Mouse (Mus musculus): Measurements from ENCODE around the gene Gnat1.

The Gnat1 gene

GRCm38 (mm10) chr9:107645577-107645976 lies 33.9 kb downstream of the Gnat1 start:
- CTCF ChIA-PET, result interaction anchor here (0.7 to 4.3 kb wide), 8 partner anchors 15 to 66 kb away, joined by 3 to 19 read pairs (median 8); partner anchors contain the start of gene Gnat1

GRCm38 (mm10) chr9:107645153-107645510 lies 34.4 kb downstream of the Gnat1 start:
- CTCF ChIA-PET, result interaction anchor here (0.7 to 4.3 kb wide), 8 partner anchors 15 to 67 kb away, joined by 3 to 19 read pairs (median 8); partner anchors contain the start of gene Gnat1

GRCm38 (mm10) chr9:107644495-107645152 lies 34.9 kb downstream of the Gnat1 start:
- CTCF ChIA-PET, result interaction anchor here (1.0 to 4.3 kb wide), 8 partner anchors 14 to 43 kb away, joined by 3 to 19 read pairs (median 8); partner anchors contain the start of gene Gnat1

GRCm38 (mm10) chr9:107643544-107644214 lies 35.8 kb downstream of the Gnat1 start:
- CTCF ChIA-PET, result interaction anchor here (1.0 to 4.3 kb wide), 5 partner anchors 13 to 42 kb away, joined by 4 to 19 read pairs (median 8); no protein-coding TSS in a partner anchor

GRCm38 (mm10) chr9:107641666-107642065 lies 37.8 kb downstream of the Gnat1 start:
- CTCF ChIA-PET, result no interaction called here

- CTCF ChIA-PET, result interaction anchor here (1.5 kb wide), 1 partner anchor 14 kb away, joined by 5 read pairs; no protein-coding TSS in a partner anchor
Measured at GRCm38 (mm10) chr9:107640257-107640772, 39.2 kb downstream of the Gnat1 start.

GRCm38 (mm10) chr9:107637070-107637469 lies 42.4 kb downstream of the Gnat1 start:
- CTCF ChIA-PET, result no interaction called here

- CTCF ChIA-PET, result interaction anchor here (1.1 kb wide), 1 partner anchor 48 kb away, joined by 3 read pairs; the partner anchor contains the start of gene Ifrd2
Measured at GRCm38 (mm10) chr9:107635279-107636028, 44.1 kb downstream of the Gnat1 start, which contains the start of gene Gnai2. Gnai2 (minus strand) TSS chr9:107635367.

GRCm38 (mm10) chr9:107634406-107635278 lies 44.9 kb downstream of the Gnat1 start:
- CTCF ChIA-PET, result no interaction called here

- CTCF ChIA-PET, result no interaction called here
Measured at GRCm38 (mm10) chr9:107633661-107634405, 45.7 kb downstream of the Gnat1 start.

GRCm38 (mm10) chr9:107633091-107633660 lies 46.3 kb downstream of the Gnat1 start:
- CTCF ChIA-PET, result interaction anchor here (0.8 kb wide), 2 partner anchors 14 to 31 kb away, joined by 3 read pairs; no protein-coding TSS in a partner anchor

- CTCF ChIA-PET, result interaction anchor here (0.8 kb wide), 2 partner anchors 13 to 30 kb away, joined by 3 read pairs; no protein-coding TSS in a partner anchor
Measured at GRCm38 (mm10) chr9:107632478-107632877, 47.0 kb downstream of the Gnat1 start.

- CTCF ChIA-PET, result no interaction called here
Measured at GRCm38 (mm10) chr9:107631861-107632260, 47.7 kb downstream of the Gnat1 start.

- CTCF ChIA-PET, result interaction anchor here (0.9 kb wide), 1 partner anchor 45 kb away, joined by 6 read pairs; no protein-coding TSS in a partner anchor
Measured at GRCm38 (mm10) chr9:107631311-107631826, 48.1 kb downstream of the Gnat1 start.

GRCm38 (mm10) chr9:107630576-107630975 lies 48.9 kb downstream of the Gnat1 start:
- CTCF ChIA-PET, result interaction anchor here (0.9 to 1.1 kb wide), 3 partner anchors 14 to 46 kb away, joined by 5 to 8 read pairs (median 6); no protein-coding TSS in a partner anchor

- CTCF ChIA-PET, result interaction anchor here (0.6 to 1.1 kb wide), 3 partner anchors 13 to 31 kb away, joined by 4 to 8 read pairs (median 5); no protein-coding TSS in a partner anchor
Measured at GRCm38 (mm10) chr9:107629901-107630425, 49.5 kb downstream of the Gnat1 start.

GRCm38 (mm10) chr9:107629411-107629730 lies 50.1 kb downstream of the Gnat1 start:
- CTCF ChIA-PET, result interaction anchor here (0.6 to 0.7 kb wide), 3 partner anchors 17 to 142 kb away, joined by 4 to 12 read pairs (median 7); no protein-coding TSS in a partner anchor

- CTCF ChIA-PET, result interaction anchor here (0.6 to 0.7 kb wide), 3 partner anchors 18 to 170 kb away, joined by 3 to 12 read pairs (median 7); no protein-coding TSS in a partner anchor
Measured at GRCm38 (mm10) chr9:107628721-107629410, 50.6 kb downstream of the Gnat1 start.
